In genomic region chr9:119305863-119306262, GRCm38 (mm10) we compare ENCODE assay signal across 36 mouse cellular contexts. TPM values are rescaled to one million over a fixed set of nuclear protein-coding genes. Genes with fewer than 3 reads are reported as not detected.
"Had no signal": no experiment of that assay in that cellular context is flagged by ENCODE, and none has a peak within 500 bp of the region (broad histone marks: within the 10 kb centered on the region; RNA-seq: fewer than 3 reads in every experiment).

No protein-coding gene starts in this region.

- H3K9me3 ChIP-seq: heart, embryonic 13.5 days; heart, embryonic 15.5 days; hindbrain, embryonic 13.5 days; hindbrain, embryonic 15.5 days; kidney, embryonic 15.5 days; limb, embryonic 13.5 days; limb, embryonic 15.5 days had no signal

- H3K9ac ChIP-seq: heart, embryonic 13.5 days; heart, embryonic 15.5 days; hindbrain, embryonic 13.5 days; hindbrain, embryonic 15.5 days; kidney, embryonic 15.5 days; limb, embryonic 13.5 days; limb, embryonic 15.5 days; liver, embryonic 14.5 days had no signal

- H3K4me2 ChIP-seq: heart, embryonic 11.5 days; heart, embryonic 13.5 days; heart, embryonic 15.5 days; hindbrain, embryonic 13.5 days; hindbrain, embryonic 15.5 days; kidney, embryonic 15.5 days; limb, embryonic 13.5 days; limb, embryonic 15.5 days had no signal

- H3K27me3 ChIP-seq: heart, embryonic 13.5 days; heart, embryonic 15.5 days; hindbrain, embryonic 13.5 days; hindbrain, embryonic 15.5 days; kidney, embryonic 15.5 days; limb, embryonic 13.5 days; limb, embryonic 15.5 days had no signal

- DNase-seq: gastrocnemius, postnatal 14 days; gastrocnemius, postnatal 36 days; heart, adult 18-20 months; heart, postnatal 14 days; heart, postnatal 36 days; kidney, adult 11 months; kidney, adult 2 months; kidney, adult 9 months; kidney, postnatal 14 days; kidney, postnatal 36 days; layer of hippocampus, adult 9-11 months; layer of hippocampus, postnatal 36 days; left cerebral cortex, postnatal 4 days had no signal

- H3K4me3 ChIP-seq: heart, embryonic 13.5 days; heart, embryonic 15.5 days; hindbrain, embryonic 13.5 days; hindbrain, embryonic 15.5 days; kidney, embryonic 15.5 days; limb, embryonic 13.5 days; limb, embryonic 15.5 days had no signal

- H3K4me1 ChIP-seq: hindbrain, embryonic 13.5 days; hindbrain, embryonic 15.5 days; kidney, embryonic 15.5 days; limb, embryonic 13.5 days; limb, embryonic 15.5 days had no signal

- H3K27ac ChIP-seq: heart, embryonic 13.5 days; heart, embryonic 15.5 days; hindbrain, embryonic 13.5 days; hindbrain, embryonic 15.5 days; hindbrain, postnatal 0 days; kidney, embryonic 15.5 days; kidney, postnatal 0 days; limb, embryonic 13.5 days; limb, embryonic 15.5 days; liver, embryonic 14.5 days had no signal

- ATAC-seq: hindbrain, postnatal 0 days; intestine, embryonic 16.5 days had no signal

RNA-seq across cellular contexts. Expression of gene Slc22a14, which starts 59.5 kb away (rescaled TPM):
- total RNA-seq: gastrocnemius, adult 18-20 months; gastrocnemius, adult 8-10 months; gastrocnemius, postnatal 14 days; gastrocnemius, postnatal 36 days; heart, adult 18-20 months; hematopoietic stem cell, adult 5-6 weeks; hindbrain, postnatal 0 days; layer of hippocampus, adult 18-20 months; layer of hippocampus, postnatal 14 days; layer of hippocampus, postnatal 36 days; left cerebral cortex, adult 18-20 months; left cerebral cortex, adult 8-10 months; left cerebral cortex, postnatal 10 days; left cerebral cortex, postnatal 25 days; left cerebral cortex, postnatal 4 days had no signal
- polyA plus RNA-seq: heart, embryonic 11.5 days; heart, embryonic 13.5 days; hindbrain, embryonic 11.5 days; hindbrain, embryonic 13.5 days; hindbrain, embryonic 15.5 days; hindbrain, postnatal 0 days; limb, embryonic 11.5 days; limb, embryonic 15.5 days; liver, embryonic 14.5 days had no signal
